In genomic region chr2:125857707-125858106, GRCm38 (mm10) we compare ENCODE assay signal across 8 mouse cellular contexts. TPM values are rescaled to one million over a fixed set of nuclear protein-coding genes. Genes with fewer than 3 reads are reported as not detected.
DNase-seq lines count a peak whose midpoint lies in the region; ATAC-seq lines count a peak whose summit lies in the region.
"Had no signal": no experiment of that assay in that cellular context is flagged by ENCODE, and none has a peak within 500 bp of the region (broad histone marks: within the 10 kb centered on the region; RNA-seq: fewer than 3 reads in every experiment).

No protein-coding gene starts in this region.

- H3K9ac ChIP-seq in lung, embryonic 16.5 days (ENCODE audit: low read length) = peak overlapping the region; percentile 99
- H3K9ac ChIP-seq in forebrain, embryonic 13.5 days = peak overlapping the region; percentile 99; the same call in 1 of the 2 replicates
- no peak overlapping the region for H3K9ac ChIP-seq in limb, embryonic 15.5 days
- H3K9ac ChIP-seq in stomach, embryonic 16.5 days (ENCODE audit: low read length) = no peak overlapping the region

- H3K4me1 ChIP-seq in lung, embryonic 16.5 days (replicated peaks; ENCODE audit: control insufficient read depth, insufficient read depth, low read length) = peaks cover 2% of the 10 kb centered on the region
- H3K4me1 ChIP-seq in forebrain, embryonic 13.5 days = peaks cover 21% of the 10 kb centered on the region
- peaks cover 5% of the 10 kb centered on the region; the same call in 1 of the 2 replicates for H3K4me1 ChIP-seq in limb, embryonic 15.5 days
- H3K4me1 ChIP-seq in stomach, embryonic 16.5 days (ENCODE audit: control insufficient read depth, insufficient read depth, low read length) = 0 out of 2 replicates have a peak, but pooled peaks cover 7% of the 10 kb centered on the region

- 36% methylated on average over 3 of the region's 3 CpGs for WGBS in lung, embryonic 16.5 days
- WGBS in forebrain, embryonic 13.5 days = 47% methylated on average over 3 of the region's 3 CpGs
- 39% methylated on average over 3 of the region's 3 CpGs for WGBS in limb, embryonic 15.5 days
- WGBS in stomach, embryonic 16.5 days = 42% methylated on average over 3 of the region's 3 CpGs

- no peak for DNase-seq in lung, adult 18-20 months
- DNase-seq in gastrocnemius, postnatal 14 days = no peak
- DNase-seq in spleen, adult 12 weeks (ENCODE audit: low spot score) = no peak
- DNase-seq: right cerebral cortex, postnatal 4 days had no signal

- peak overlapping the region; percentile 75 for H3K4me2 ChIP-seq in lung, embryonic 16.5 days (ENCODE audit: low read depth, low read length)
- peak overlapping the region; percentile 77 for H3K4me2 ChIP-seq in forebrain, embryonic 13.5 days
- peak overlapping the region; percentile 48 for H3K4me2 ChIP-seq in limb, embryonic 15.5 days
- H3K4me2 ChIP-seq in stomach, embryonic 16.5 days (ENCODE audit: low read depth, low read length) = peak overlapping the region; percentile 76

- intact Hi-C loops in gastrocnemius, postnatal 14 days (cut with DNase I; ENCODE audit: low total_unique reads) = no loop called here

- no peaks in the 10 kb centered on the region for H3K9me3 ChIP-seq in lung, embryonic 16.5 days (ENCODE audit: control insufficient read depth, low read length)
- no peaks in the 10 kb centered on the region for H3K9me3 ChIP-seq in forebrain, embryonic 13.5 days (replicated peaks)
- H3K9me3 ChIP-seq in limb, embryonic 15.5 days = no peaks in the 10 kb centered on the region
- H3K9me3 ChIP-seq in stomach, embryonic 16.5 days (replicated peaks; ENCODE audit: control insufficient read depth, low read length) = no peaks in the 10 kb centered on the region

- no peak overlapping the region for H3K27ac ChIP-seq in lung, embryonic 16.5 days (ENCODE audit: low read length)
- no peak overlapping the region for H3K27ac ChIP-seq in forebrain, embryonic 13.5 days
- H3K27ac ChIP-seq in limb, embryonic 15.5 days = no peak overlapping the region
- H3K27ac ChIP-seq in stomach, embryonic 16.5 days (ENCODE audit: low read length) = no peak overlapping the region

- peak overlapping the region; percentile 100 for H3K4me3 ChIP-seq in lung, embryonic 16.5 days (ENCODE audit: low read length)
- peak overlapping the region; percentile 98 for H3K4me3 ChIP-seq in forebrain, embryonic 13.5 days
- peak overlapping the region; percentile 99 for H3K4me3 ChIP-seq in limb, embryonic 15.5 days
- peak overlapping the region; percentile 100 for H3K4me3 ChIP-seq in stomach, embryonic 16.5 days (replicated peaks; ENCODE audit: low read length)

- H3K36me3 ChIP-seq in lung, embryonic 16.5 days (ENCODE audit: control insufficient read depth, insufficient read depth, low read length) = no peaks in the 10 kb centered on the region
- no peaks in the 10 kb centered on the region for H3K36me3 ChIP-seq in forebrain, embryonic 13.5 days (ENCODE audit: poor library complexity, severe bottlenecking)
- no peaks in the 10 kb centered on the region for H3K36me3 ChIP-seq in limb, embryonic 15.5 days
- no peaks in the 10 kb centered on the region for H3K36me3 ChIP-seq in stomach, embryonic 16.5 days (ENCODE audit: control insufficient read depth, insufficient read depth, low read length)

- H3K27me3 ChIP-seq in lung, embryonic 16.5 days (ENCODE audit: control insufficient read depth, insufficient read depth, low read depth, low read length) = no peaks in the 10 kb centered on the region
- H3K27me3 ChIP-seq in forebrain, embryonic 13.5 days = no peaks in the 10 kb centered on the region
- no peaks in the 10 kb centered on the region for H3K27me3 ChIP-seq in limb, embryonic 15.5 days
- H3K27me3 ChIP-seq in stomach, embryonic 16.5 days (ENCODE audit: control insufficient read depth, insufficient read depth, low read length) = no peaks in the 10 kb centered on the region

- ATAC-seq in lung, embryonic 16.5 days (ENCODE audit: low read depth) = no peak
- no peak for ATAC-seq in forebrain, embryonic 13.5 days
- no peak for ATAC-seq in limb, embryonic 15.5 days (ENCODE audit: insufficient number of reproducible peaks, low FRiP score, low TSS enrichment, low read depth)
- ATAC-seq in stomach, embryonic 16.5 days (ENCODE audit: insufficient read depth, low FRiP score) = no peak

RNA-seq across cellular contexts. Expression of gene Galk2, which starts 1.2 kb away (rescaled TPM):
- 39.3 and 40.7 TPM in 2 replicates for polyA plus RNA-seq in lung, embryonic 16.5 days (2015; fragmentation: Nextera tagmentation; extraction: Ambion mirVana)
- polyA plus RNA-seq in forebrain, embryonic 13.5 days (2015; fragmentation: Nextera tagmentation; extraction: Ambion mirVana) = 27.0 and 32.0 TPM in 2 replicates
- 41.2 and 43.6 TPM in 2 replicates for polyA plus RNA-seq in limb, embryonic 15.5 days (2015; fragmentation: Nextera tagmentation; extraction: Ambion mirVana)
- 48.1 and 48.3 TPM in 2 replicates for polyA plus RNA-seq in stomach, embryonic 16.5 days (2015; fragmentation: Nextera tagmentation; extraction: Ambion mirVana)
- total RNA-seq in gastrocnemius, postnatal 14 days (2021) = 1 to 10 TPM; 8.1 to 8.6 TPM

RNA-seq across cellular contexts. Expression of gene Cops2, which starts 1.2 kb away (rescaled TPM):
- 69.0 and 74.8 TPM in 2 replicates for polyA plus RNA-seq in lung, embryonic 16.5 days (2015; fragmentation: Nextera tagmentation; extraction: Ambion mirVana)
- polyA plus RNA-seq in forebrain, embryonic 13.5 days (2015; fragmentation: Nextera tagmentation; extraction: Ambion mirVana) = 69.9 and 73.8 TPM in 2 replicates
- 74.7 and 75.6 TPM in 2 replicates for polyA plus RNA-seq in limb, embryonic 15.5 days (2015; fragmentation: Nextera tagmentation; extraction: Ambion mirVana)
- polyA plus RNA-seq in stomach, embryonic 16.5 days (2015; fragmentation: Nextera tagmentation; extraction: Ambion mirVana) = 62.8 and 70.5 TPM in 2 replicates
- total RNA-seq in gastrocnemius, postnatal 14 days (2021) = 10 to 100 TPM; 88.8 to 94.1 TPM

Comparison
In these comparisons a context has a peak if more than half of its experiments do, and no peak if none do; other contexts are left out.
1. H3K9ac ChIP-seq: peak in lung, embryonic 16.5 days (single experiment) and forebrain, embryonic 13.5 days (single experiment); none in limb, embryonic 15.5 days (single experiment) and stomach, embryonic 16.5 days (single experiment).
2. Peak in every context shown above with its lines, with median percentiles within 50 percentile points of each other: H3K4me2 ChIP-seq and H3K4me3 ChIP-seq.